Mouse (Mus musculus): ENCODE data around the gene Pgbd5. TPM values are rescaled to one million over a fixed set of nuclear protein-coding genes. Genes with fewer than 3 reads are reported as not detected.

Gene Pgbd5
- total and polyA plus RNA-seq, 2 experiments from 2014 or later, result 13.5 to 77.0 TPM

DNA sequence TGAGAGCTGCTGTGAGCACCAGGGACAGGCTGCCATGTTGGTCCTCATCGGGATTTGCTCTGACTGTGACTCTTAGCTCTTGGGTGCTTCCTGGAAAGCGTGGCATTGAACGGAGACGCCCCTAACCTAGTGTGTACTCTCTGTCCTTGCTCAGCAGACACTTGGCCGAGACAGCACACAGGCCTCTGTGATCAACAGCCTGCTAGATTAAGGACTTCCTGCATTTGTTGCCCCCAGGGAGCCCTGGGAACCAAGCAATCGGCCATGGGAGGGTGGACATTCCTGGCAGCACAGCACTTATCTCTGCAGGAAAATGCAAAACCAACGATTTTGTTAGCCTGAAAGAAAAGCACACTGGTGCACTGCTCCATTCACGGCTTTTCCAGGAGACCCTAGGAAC lies 18.0 kb downstream of the Pgbd5 start:
- H3K36me3 ChIP-seq (ENCODE audit: insufficient read depth, low read length), result no peaks in the 10 kb centered on the region
- TF ChIP-seq CTCF (IDR thresholded peaks at IDR 0.05), result no peak
- no peak overlapping the region for H3K4me3 ChIP-seq (ENCODE audit: low read depth, low read length)
- DNase-seq (ENCODE audit: low spot score) (no peak), ATAC-seq (ENCODE audit: low FRiP score) (no peak)
- 68% methylated on average over 8 of the region's 8 CpGs for WGBS
- no peaks in the 10 kb centered on the region for H3K27me3 ChIP-seq (ENCODE audit: insufficient read depth, low read length)
- no peak overlapping the region for H3K27ac ChIP-seq (ENCODE audit: low read depth, low read length)
- H3K4me2 ChIP-seq (ENCODE audit: low read depth, low read length, poor library complexity, severe bottlenecking), result no peak overlapping the region
- no peak overlapping the region for H3K9ac ChIP-seq (replicated peaks; ENCODE audit: low read length, poor library complexity, severe bottlenecking)
- no peaks in the 10 kb centered on the region for H3K9me3 ChIP-seq (ENCODE audit: low read length)
- 0 out of 2 replicates have a peak, but pooled peaks cover 2% of the 10 kb centered on the region for H3K4me1 ChIP-seq (ENCODE audit: insufficient read depth, low read length)

DNA sequence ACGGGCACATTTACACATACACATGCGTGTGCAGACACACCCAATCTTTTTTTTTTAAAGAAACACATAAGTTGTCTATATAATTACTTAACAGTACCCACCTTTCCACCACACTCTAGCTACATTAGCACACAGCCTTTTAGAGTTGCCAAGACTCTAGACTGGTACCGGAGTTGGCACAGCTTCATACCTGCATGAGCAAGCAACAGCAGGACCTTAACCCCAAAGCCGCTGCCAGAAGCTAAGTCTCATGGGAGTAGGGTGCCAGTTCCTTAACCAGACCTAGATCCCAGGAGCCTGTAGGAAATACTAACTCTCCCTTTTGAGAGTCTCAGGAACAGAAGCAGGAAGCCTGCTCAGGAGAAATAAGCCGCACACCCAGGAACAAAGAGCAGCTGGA lies 20.5 kb downstream of the Pgbd5 start:
- Histone ChIP-seq H3K4me3 (ENCODE audit: low read depth, low read length) (no peak overlapping the region), H3K9me3 (ENCODE audit: low read length) (no peaks in the 10 kb centered on the region), H3K36me3 (ENCODE audit: insufficient read depth, low read length) (no peaks in the 10 kb centered on the region; the same call in 1 of the 2 replicates), H3K27ac (ENCODE audit: low read depth, low read length) (no peak overlapping the region), H3K4me2 (ENCODE audit: low read depth, low read length, poor library complexity, severe bottlenecking) (no peak overlapping the region), H3K4me1 (ENCODE audit: insufficient read depth, low read length) (0 out of 2 replicates have a peak, but pooled peaks cover 2% of the 10 kb centered on the region), H3K27me3 (ENCODE audit: insufficient read depth, low read length) (no peaks in the 10 kb centered on the region), H3K9ac (replicated peaks; ENCODE audit: low read length, poor library complexity, severe bottlenecking) (no peak overlapping the region)
- no peak for DNase-seq (ENCODE audit: low spot score)
- WGBS, result 94% methylated on average over 5 of the region's 5 CpGs
- no peak for ATAC-seq (ENCODE audit: low FRiP score)
- TF ChIP-seq CTCF (IDR thresholded peaks at IDR 0.05), result no peak

DNA sequence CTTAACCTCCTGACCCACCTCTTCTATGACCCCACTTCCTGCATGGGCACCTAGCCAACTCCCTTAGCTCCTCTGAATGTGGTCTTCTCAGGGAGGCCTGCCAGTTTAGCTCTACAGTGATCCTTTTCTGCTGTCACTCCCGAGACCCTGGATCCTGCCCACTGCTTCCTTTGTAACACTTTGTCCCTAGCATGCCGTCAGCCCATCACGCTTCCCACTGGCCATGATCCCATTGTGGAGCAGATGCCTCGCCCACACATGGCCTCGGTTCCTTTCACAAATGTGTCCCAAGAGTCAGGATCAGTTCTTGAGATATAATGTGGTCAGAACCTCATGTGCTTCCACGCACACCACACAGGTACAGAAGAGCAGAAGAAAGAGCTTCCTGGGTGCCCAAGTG lies 21.3 kb downstream of the Pgbd5 start:
- no peaks in the 10 kb centered on the region for H3K27me3 ChIP-seq (ENCODE audit: insufficient read depth, low read length)
- H3K27ac ChIP-seq (ENCODE audit: low read depth, low read length), result no peak overlapping the region
- H3K9me3 ChIP-seq (ENCODE audit: low read length), result no peaks in the 10 kb centered on the region
- TF ChIP-seq CTCF (IDR thresholded peaks at IDR 0.05), result no peak
- H3K4me2 ChIP-seq (ENCODE audit: low read depth, low read length, poor library complexity, severe bottlenecking), result no peak overlapping the region
- no peak for ATAC-seq (ENCODE audit: low FRiP score)
- H3K9ac ChIP-seq (replicated peaks; ENCODE audit: low read length, poor library complexity, severe bottlenecking), result no peak overlapping the region
- no peak overlapping the region for H3K4me3 ChIP-seq (ENCODE audit: low read depth, low read length)
- H3K36me3 ChIP-seq (ENCODE audit: insufficient read depth, low read length), result no peaks in the 10 kb centered on the region; the same call in 1 of the 2 replicates
- 75% methylated on average over 6 of the region's 6 CpGs for WGBS
- H3K4me1 ChIP-seq (ENCODE audit: insufficient read depth, low read length), result 0 out of 2 replicates have a peak, but pooled peaks cover 2% of the 10 kb centered on the region
- no peak for DNase-seq (ENCODE audit: low spot score)

DNA sequence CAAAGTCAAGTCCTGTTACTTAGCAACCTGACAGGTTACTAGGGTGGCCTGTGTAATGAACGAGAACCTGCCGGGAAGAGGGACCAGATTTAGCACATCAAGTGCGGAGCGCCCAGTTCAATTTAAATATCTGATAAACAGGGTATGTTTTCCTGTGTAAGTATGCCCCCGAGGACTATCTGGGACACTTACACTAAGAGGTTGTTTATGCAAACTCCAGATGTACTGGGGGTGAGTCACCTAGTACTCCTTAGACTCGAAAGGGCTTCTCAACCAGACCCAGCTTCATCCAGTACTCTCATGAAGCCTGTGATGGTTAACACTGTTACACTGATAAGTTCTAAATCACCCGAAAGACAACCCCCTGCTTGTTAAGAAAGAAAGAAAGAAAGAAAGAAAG lies 22.8 kb downstream of the Pgbd5 start:
- no peak overlapping the region for H3K9ac ChIP-seq (replicated peaks; ENCODE audit: low read length, poor library complexity, severe bottlenecking)
- H3K27ac ChIP-seq (ENCODE audit: low read depth, low read length), result no peak overlapping the region
- ATAC-seq (ENCODE audit: low FRiP score) (no peak), DNase-seq (ENCODE audit: low spot score) (no peak)
- TF ChIP-seq CTCF (IDR thresholded peaks at IDR 0.05), result no peak
- 61% methylated on average over 7 of the region's 7 CpGs for WGBS
- H3K36me3 ChIP-seq (ENCODE audit: insufficient read depth, low read length), result no peaks in the 10 kb centered on the region; the same call in 1 of the 2 replicates
- H3K4me1 ChIP-seq (ENCODE audit: insufficient read depth, low read length), result 0 out of 2 replicates have a peak, but pooled peaks cover 2% of the 10 kb centered on the region
- H3K27me3 ChIP-seq (ENCODE audit: insufficient read depth, low read length), result no peaks in the 10 kb centered on the region
- no peak overlapping the region for H3K4me3 ChIP-seq (ENCODE audit: low read depth, low read length)
- no peaks in the 10 kb centered on the region for H3K9me3 ChIP-seq (ENCODE audit: low read length)
- no peak overlapping the region for H3K4me2 ChIP-seq (ENCODE audit: low read depth, low read length, poor library complexity, severe bottlenecking)

DNA sequence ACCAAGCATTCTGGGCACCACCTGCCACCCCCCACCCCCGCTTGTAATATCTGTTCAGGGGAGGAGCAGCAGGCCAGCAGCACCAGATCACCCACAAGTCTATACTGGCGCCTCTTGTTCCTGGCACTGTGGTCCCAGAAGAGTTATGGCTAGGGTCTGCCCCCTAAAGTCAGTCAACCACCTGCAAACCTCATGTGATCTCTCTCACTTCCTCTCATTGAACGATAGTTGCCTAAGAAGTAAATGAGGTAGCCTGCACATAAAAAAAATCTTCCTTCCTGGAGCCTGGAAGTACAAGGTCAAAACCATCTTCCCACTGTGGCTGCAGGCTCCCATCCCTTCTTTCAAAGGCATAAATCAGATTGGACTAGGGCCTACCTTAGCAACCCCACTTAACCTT lies 23.7 kb downstream of the Pgbd5 start:
- WGBS, result 88% methylated on average over 3 of the region's 3 CpGs
- ATAC-seq (ENCODE audit: low FRiP score), result no peak
- H3K4me2 ChIP-seq (ENCODE audit: low read depth, low read length, poor library complexity, severe bottlenecking), result no peak overlapping the region

DNA sequence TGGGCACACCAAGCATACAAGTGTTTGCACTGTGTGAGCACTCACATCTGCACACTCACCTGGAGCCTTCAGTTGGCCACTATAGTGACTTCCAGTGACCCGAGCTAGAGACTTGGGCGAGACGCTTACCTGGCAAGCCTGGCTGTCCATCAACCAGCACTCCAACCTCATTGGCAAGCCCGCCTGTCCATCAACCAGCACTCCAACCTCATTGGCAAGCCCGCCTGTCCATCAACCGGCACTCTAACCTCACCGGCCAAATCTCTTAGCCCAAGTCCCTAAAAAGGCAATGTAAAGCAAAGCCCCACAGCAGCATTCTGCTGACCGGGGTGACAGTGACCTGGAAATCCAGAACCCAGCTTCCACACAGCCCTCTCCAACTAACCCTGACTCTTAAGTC lies 24.5 kb downstream of the Pgbd5 start:
- WGBS, result 93% methylated on average over 8 of the region's 8 CpGs
- Histone ChIP-seq H3K4me2 (ENCODE audit: low read depth, low read length, poor library complexity, severe bottlenecking) (no peak overlapping the region), H3K9ac (replicated peaks; ENCODE audit: low read length, poor library complexity, severe bottlenecking) (no peak overlapping the region), H3K36me3 (ENCODE audit: insufficient read depth, low read length) (no peaks in the 10 kb centered on the region; the same call in 1 of the 2 replicates), H3K4me1 (ENCODE audit: insufficient read depth, low read length) (no peaks in the 10 kb centered on the region), H3K27me3 (ENCODE audit: insufficient read depth, low read length) (no peaks in the 10 kb centered on the region), H3K4me3 (ENCODE audit: low read depth, low read length) (no peak overlapping the region), H3K9me3 (ENCODE audit: low read length) (no peaks in the 10 kb centered on the region), H3K27ac (ENCODE audit: low read depth, low read length) (no peak overlapping the region)
- ATAC-seq (ENCODE audit: low FRiP score) (no peak), DNase-seq (ENCODE audit: low spot score) (no peak)
- TF ChIP-seq CTCF (IDR thresholded peaks at IDR 0.05), result no peak

More for the DNA sequence above, 23.7 kb downstream of the Pgbd5 start:
- TF ChIP-seq CTCF (IDR thresholded peaks at IDR 0.05), result no peak
- Histone ChIP-seq H3K9ac (replicated peaks; ENCODE audit: low read length, poor library complexity, severe bottlenecking) (no peak overlapping the region), H3K4me1 (ENCODE audit: insufficient read depth, low read length) (no peaks in the 10 kb centered on the region), H3K9me3 (ENCODE audit: low read length) (no peaks in the 10 kb centered on the region), H3K27ac (ENCODE audit: low read depth, low read length) (no peak overlapping the region), H3K4me3 (ENCODE audit: low read depth, low read length) (no peak overlapping the region), H3K36me3 (ENCODE audit: insufficient read depth, low read length) (no peaks in the 10 kb centered on the region; the same call in 1 of the 2 replicates), H3K27me3 (ENCODE audit: insufficient read depth, low read length) (no peaks in the 10 kb centered on the region)
- no peak for DNase-seq (ENCODE audit: low spot score)
